Mouse (Mus musculus) C2C12 (cell line): ENCODE results near the gene Txlng.

ENCODE experiments used
- CEBPB ChIP-seq: IDR thresholded peaks from one replicate; pipeline ENCODE4 v1.6.1; 2011; ENCODE audit warnings: low read depth, mild to moderate bottlenecking, control low read depth, moderate library complexity
- CTCF ChIP-seq: IDR thresholded peaks from one replicate; pipeline ENCODE4 v1.5.1; 2011; ENCODE audit not compliant: control insufficient read depth, insufficient read depth, insufficient read length
- MYOD1 ChIP-seq: IDR thresholded peaks from one replicate; pipeline ENCODE4 v1.6.1; 2011; ENCODE audit warnings: low read depth; ENCODE audit not compliant: control insufficient read depth, insufficient read length
- MYOG ChIP-seq: IDR thresholded peaks from one replicate; pipeline ENCODE4 v1.6.1; 2011; ENCODE audit not compliant: control insufficient read depth, insufficient read length; ENCODE audit errors: extremely low read depth
- USF1 ChIP-seq: IDR thresholded peaks from one replicate; pipeline ENCODE4 v1.6.1; 2011; ENCODE audit warnings: low read depth, mild to moderate bottlenecking, control low read depth, moderate library complexity

DNA sequence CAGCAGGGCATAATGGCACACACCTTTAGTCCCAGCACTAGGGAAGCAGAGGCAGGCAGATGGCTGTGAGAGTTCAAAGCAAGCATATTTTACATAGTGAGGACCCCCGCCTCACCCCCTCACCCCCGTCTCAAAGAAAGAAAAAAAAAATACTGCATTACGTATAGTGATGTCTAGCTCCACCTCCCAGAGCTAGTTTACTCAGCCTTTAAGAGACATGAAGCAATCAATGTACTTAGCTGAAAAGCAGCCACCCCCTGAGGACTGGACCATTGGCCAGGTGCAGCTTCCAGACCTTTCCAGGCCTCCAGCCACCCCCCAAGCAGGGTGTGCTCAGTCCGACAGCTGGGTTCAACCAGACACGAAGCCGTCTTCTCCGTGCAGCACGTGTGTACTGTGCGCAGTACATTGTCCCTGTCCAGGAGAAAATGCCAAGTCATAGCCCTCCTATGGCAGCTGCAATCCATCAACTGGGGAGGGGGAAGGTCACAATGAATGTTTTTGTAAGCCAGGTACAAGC, 93.1 kb downstream of the Txlng start:
- TF ChIP-seq CTCF (no peak), CEBPB (no peak), USF1 (no peak), MYOD1 (no peak), MYOG (no peak)
